Mouse (Mus musculus): ENCODE data around the gene Apba1. TPM values are rescaled to one million over a fixed set of nuclear protein-coding genes. Genes with fewer than 3 reads are reported as not detected.

Gene Apba1
- polyA plus RNA-seq, 1 experiment from 2014 or later: 13.3 TPM

DNA sequence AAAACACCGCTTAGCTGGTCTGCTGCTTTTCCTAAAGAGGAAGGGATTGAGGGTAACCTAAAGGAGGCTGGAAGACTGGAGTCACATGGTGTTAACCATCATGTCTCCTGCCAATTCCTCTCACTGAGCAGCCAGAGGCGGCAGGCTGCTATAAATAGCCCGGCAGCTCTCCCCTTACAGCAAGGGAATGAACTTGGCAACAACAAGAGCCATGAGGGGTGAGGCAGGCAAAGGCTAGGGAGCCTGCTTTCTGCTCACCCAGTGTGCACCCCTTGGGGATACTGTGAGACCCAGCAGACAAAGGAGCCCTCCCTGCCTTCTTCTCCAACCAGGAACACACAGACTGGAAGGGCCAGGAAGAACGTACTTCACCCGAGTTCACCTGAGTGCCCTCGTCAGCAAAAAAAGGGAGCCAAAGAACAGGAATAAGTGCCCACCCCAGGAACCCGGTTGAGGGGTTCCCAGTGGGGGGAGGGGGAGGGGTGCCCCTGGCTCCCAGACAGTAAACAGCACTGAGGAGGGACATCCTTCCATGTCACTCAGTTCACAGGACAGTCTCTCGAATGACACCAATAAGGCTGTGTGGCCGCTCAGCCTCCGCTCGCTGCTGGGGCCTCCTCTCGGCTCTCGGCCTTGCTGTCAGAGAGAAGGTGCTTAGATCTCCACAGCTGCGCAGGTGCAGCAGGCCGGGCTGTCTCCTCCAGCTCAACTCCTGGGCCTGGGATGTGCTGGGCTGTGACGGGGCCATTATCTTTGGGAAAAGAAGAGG lies 214.4 kb downstream of the Apba1 start:
- Histone ChIP-seq H3K4me3 (ENCODE audit: low read length) (no peak overlapping the region), H3K9ac (ENCODE audit: low read depth, low read length) (no peak overlapping the region), H3K27ac (ENCODE audit: low read depth, low read length) (no peak overlapping the region), H3K4me2 (ENCODE audit: low read length) (no peak overlapping the region), H3K9me3 (ENCODE audit: control insufficient read depth, low read length) (0 out of 2 replicates have a peak, but pooled peaks cover 2% of the 10 kb centered on the region), H3K27me3 (replicated peaks; ENCODE audit: control insufficient read depth, insufficient read depth, low read length) (no peaks in the 10 kb centered on the region), H3K4me1 (ENCODE audit: control insufficient read depth, insufficient read depth, low read depth, low read length) (peaks cover 11% of the 10 kb centered on the region), H3K36me3 (ENCODE audit: control insufficient read depth, insufficient read depth, low read length) (peaks cover 6% of the 10 kb centered on the region; the same call in 1 of the 2 replicates)
- WGBS: 60% methylated on average over 16 of the region's 16 CpGs
- peak; percentile 87 for ATAC-seq

DNA sequence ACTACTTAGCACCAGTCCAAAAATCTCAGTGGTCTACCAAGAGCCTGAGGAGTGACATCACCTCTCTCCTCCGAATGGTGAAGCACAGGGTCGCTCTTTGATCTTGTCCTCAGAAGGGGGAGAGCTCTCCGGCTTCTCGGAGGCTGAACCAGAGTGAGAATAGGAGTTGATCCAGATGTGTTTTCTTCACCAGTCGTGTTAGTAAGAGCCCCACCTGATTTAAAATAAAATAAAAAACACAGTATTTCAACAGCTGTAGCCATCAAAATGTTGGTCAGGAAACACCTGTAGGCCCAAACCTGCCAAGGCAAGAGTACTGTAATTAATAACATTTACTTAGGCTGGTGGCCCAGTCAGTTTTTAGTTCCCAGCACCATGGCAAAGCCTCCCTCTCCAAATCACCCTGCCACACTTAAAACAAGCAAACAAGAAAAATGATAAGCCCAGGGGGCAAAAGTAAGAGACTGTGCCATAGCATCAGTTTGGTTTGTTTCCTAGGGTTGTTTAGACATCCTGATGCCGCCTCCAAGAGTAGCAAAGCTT lies 219.3 kb downstream of the Apba1 start:
- H3K36me3 ChIP-seq (ENCODE audit: control insufficient read depth, insufficient read depth, low read length): peaks cover 6% of the 10 kb centered on the region; the same call in 1 of the 2 replicates
- H3K4me1 ChIP-seq (ENCODE audit: control insufficient read depth, insufficient read depth, low read depth, low read length): peaks cover 5% of the 10 kb centered on the region
- WGBS: 79% methylated on average over 6 of the region's 6 CpGs
- no peak overlapping the region for H3K27ac ChIP-seq (ENCODE audit: low read depth, low read length)
- ATAC-seq: no peak
- no peak overlapping the region for H3K4me2 ChIP-seq (ENCODE audit: low read length)
- H3K4me3 ChIP-seq (ENCODE audit: low read length): no peak overlapping the region
- H3K27me3 ChIP-seq (replicated peaks; ENCODE audit: control insufficient read depth, insufficient read depth, low read length): no peaks in the 10 kb centered on the region
- no peak overlapping the region for H3K9ac ChIP-seq (ENCODE audit: low read depth, low read length)
- 0 out of 2 replicates have a peak, but pooled peaks cover 2% of the 10 kb centered on the region for H3K9me3 ChIP-seq (ENCODE audit: control insufficient read depth, low read length)

DNA sequence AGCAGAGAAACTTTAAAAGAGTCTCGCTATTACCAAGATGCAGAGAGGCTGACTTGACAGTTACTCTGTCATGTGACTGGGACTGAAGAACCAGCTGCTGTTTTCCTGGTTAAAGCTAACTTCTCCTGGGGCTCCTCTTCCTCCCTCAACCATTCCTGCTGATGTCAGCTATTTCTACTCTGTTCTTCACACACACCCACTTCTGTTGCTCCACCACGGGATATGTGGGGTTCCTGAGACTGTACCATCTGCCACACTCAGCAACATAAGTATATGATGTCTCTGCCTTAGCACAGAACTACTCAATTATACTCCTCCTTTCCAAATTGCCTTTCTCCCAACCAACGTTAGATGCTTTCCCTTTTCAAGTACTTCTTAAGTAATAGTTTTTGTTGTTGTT lies 221.9 kb downstream of the Apba1 start:
- Histone ChIP-seq H3K4me3 (ENCODE audit: low read length) (no peak overlapping the region), H3K27me3 (replicated peaks; ENCODE audit: control insufficient read depth, insufficient read depth, low read length) (no peaks in the 10 kb centered on the region), H3K9ac (ENCODE audit: low read depth, low read length) (no peak overlapping the region), H3K9me3 (ENCODE audit: control insufficient read depth, low read length) (no peaks in the 10 kb centered on the region), H3K4me2 (ENCODE audit: low read length) (no peak overlapping the region), H3K4me1 (ENCODE audit: control insufficient read depth, insufficient read depth, low read depth, low read length) (no peaks in the 10 kb centered on the region; the same call in 1 of the 2 replicates), H3K27ac (ENCODE audit: low read depth, low read length) (no peak overlapping the region), H3K36me3 (ENCODE audit: control insufficient read depth, insufficient read depth, low read length) (no peaks in the 10 kb centered on the region)
- 70% methylated on average over 3 of the region's 3 CpGs for WGBS
- ATAC-seq: no peak

DNA sequence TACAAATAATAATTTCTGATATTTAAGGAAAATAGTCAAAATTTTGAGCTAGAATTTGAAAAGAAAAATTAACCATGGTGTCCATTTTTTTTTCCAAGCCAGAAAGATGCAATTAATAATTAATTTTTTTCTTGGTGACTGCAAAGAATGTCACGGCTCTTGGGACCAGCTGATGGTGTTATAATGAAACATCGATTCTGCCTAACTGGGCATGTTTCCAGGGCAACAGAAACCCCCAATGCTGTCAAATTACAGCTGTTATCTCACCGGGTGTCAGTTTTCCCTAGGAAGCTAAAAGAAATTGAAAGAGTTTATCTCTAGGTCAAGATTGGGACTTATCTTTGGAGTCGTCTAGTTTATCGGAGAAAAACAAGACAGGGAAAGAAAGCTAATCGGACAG lies 225.5 kb downstream of the Apba1 start:
- Histone ChIP-seq H3K4me2 (ENCODE audit: low read length) (no peak overlapping the region), H3K4me1 (ENCODE audit: control insufficient read depth, insufficient read depth, low read depth, low read length) (no peaks in the 10 kb centered on the region; the same call in 1 of the 2 replicates), H3K9me3 (ENCODE audit: control insufficient read depth, low read length) (no peaks in the 10 kb centered on the region), H3K4me3 (ENCODE audit: low read length) (no peak overlapping the region), H3K27me3 (replicated peaks; ENCODE audit: control insufficient read depth, insufficient read depth, low read length) (no peaks in the 10 kb centered on the region), H3K36me3 (ENCODE audit: control insufficient read depth, insufficient read depth, low read length) (no peaks in the 10 kb centered on the region), H3K9ac (ENCODE audit: low read depth, low read length) (no peak overlapping the region), H3K27ac (ENCODE audit: low read depth, low read length) (no peak overlapping the region)
- WGBS: 44% methylated on average over 6 of the region's 6 CpGs
- ATAC-seq: no peak

DNA sequence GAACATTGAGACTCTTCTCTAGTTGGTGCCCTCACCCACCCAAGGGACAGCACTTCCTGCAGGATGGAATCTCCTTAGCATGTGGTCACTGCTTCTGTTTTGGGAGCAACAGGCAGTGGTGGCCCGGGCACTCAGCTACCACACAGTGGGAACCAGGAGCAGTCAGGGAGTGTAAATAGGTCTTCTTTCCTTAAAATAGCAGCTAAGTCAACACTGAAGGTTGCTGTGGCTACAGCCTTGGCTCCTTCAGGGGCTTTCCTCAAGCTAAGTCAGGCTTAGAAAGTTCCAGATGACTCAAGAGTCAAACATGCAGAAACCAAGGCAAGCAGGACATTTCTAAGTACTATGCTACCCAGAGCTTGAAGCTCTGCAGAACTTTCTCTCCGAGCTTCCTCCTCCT lies 228.6 kb downstream of the Apba1 start:
- Histone ChIP-seq H3K36me3 (ENCODE audit: control insufficient read depth, insufficient read depth, low read length) (no peaks in the 10 kb centered on the region), H3K9ac (ENCODE audit: low read depth, low read length) (no peak overlapping the region), H3K27me3 (replicated peaks; ENCODE audit: control insufficient read depth, insufficient read depth, low read length) (no peaks in the 10 kb centered on the region), H3K4me3 (ENCODE audit: low read length) (no peak overlapping the region), H3K4me2 (ENCODE audit: low read length) (no peak overlapping the region), H3K4me1 (ENCODE audit: control insufficient read depth, insufficient read depth, low read depth, low read length) (no peaks in the 10 kb centered on the region; the same call in 1 of the 2 replicates), H3K9me3 (ENCODE audit: control insufficient read depth, low read length) (no peaks in the 10 kb centered on the region), H3K27ac (ENCODE audit: low read depth, low read length) (no peak overlapping the region)
- no peak for ATAC-seq
- 79% methylated on average over 2 of the region's 2 CpGs for WGBS

DNA sequence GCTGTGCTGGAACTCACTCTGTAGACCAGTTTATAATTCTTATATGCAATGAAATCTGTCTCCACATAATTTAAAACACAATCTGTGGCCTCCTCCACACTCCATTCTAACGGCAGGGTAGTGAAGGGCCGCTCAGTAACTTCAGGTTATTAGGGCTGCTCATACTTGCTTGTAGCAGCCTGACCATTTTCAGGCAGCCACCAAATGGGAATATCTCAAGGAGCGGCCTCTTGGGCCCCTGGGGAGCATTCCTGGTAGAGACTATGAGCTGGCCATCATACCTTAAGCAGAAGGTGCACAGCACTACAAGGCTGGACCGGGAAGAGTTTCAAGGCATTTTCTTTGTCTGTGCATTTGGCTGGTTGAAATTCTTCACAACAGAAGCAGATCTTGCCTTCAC lies 229.5 kb downstream of the Apba1 start:
- Histone ChIP-seq H3K4me1 (ENCODE audit: control insufficient read depth, insufficient read depth, low read depth, low read length) (no peaks in the 10 kb centered on the region; the same call in 1 of the 2 replicates), H3K27ac (ENCODE audit: low read depth, low read length) (no peak overlapping the region), H3K9ac (ENCODE audit: low read depth, low read length) (no peak overlapping the region), H3K9me3 (ENCODE audit: control insufficient read depth, low read length) (no peaks in the 10 kb centered on the region), H3K36me3 (ENCODE audit: control insufficient read depth, insufficient read depth, low read length) (no peaks in the 10 kb centered on the region), H3K4me3 (ENCODE audit: low read length) (no peak overlapping the region), H3K27me3 (replicated peaks; ENCODE audit: control insufficient read depth, insufficient read depth, low read length) (no peaks in the 10 kb centered on the region), H3K4me2 (ENCODE audit: low read length) (no peak overlapping the region)
- WGBS: 90% methylated on average over 4 of the region's 4 CpGs
- ATAC-seq: no peak

DNA sequence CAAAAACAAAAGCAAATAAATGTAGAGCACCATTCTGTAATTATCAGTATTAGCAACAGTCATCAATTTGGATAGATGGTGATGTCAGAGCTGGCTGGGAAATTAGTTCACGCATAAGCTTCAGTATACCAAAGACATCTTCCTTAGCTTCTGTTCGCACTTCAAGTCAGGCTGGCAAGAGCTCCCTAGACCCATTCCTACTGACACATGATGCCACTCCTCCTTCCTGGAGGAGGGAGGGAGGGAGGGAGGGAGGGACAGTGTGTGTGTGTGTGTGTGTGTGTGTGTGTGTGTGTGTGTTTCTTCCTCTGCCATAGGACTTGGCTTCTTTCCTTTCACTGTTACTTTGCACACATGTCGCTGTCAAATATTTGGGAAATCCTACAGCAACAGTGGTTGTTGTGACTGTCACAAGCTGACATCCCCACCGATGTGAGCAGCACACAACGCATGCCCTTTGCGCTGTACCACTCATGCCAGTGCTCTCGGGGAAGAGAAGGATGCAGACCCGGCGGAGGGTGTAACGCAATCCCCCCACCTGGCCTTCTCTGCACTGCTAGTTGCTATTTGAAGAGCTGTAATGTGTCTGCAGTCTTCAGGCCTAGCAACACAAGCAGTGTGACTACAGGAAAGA lies 237.2 kb downstream of the Apba1 start:
- Histone ChIP-seq H3K4me1 (ENCODE audit: control insufficient read depth, insufficient read depth, low read depth, low read length) (no peaks in the 10 kb centered on the region), H3K9ac (ENCODE audit: low read depth, low read length) (no peak overlapping the region), H3K36me3 (ENCODE audit: control insufficient read depth, insufficient read depth, low read length) (no peaks in the 10 kb centered on the region), H3K4me2 (ENCODE audit: low read length) (no peak overlapping the region), H3K4me3 (ENCODE audit: low read length) (no peak overlapping the region), H3K27me3 (replicated peaks; ENCODE audit: control insufficient read depth, insufficient read depth, low read length) (no peaks in the 10 kb centered on the region), H3K9me3 (ENCODE audit: control insufficient read depth, low read length) (no peaks in the 10 kb centered on the region), H3K27ac (ENCODE audit: low read depth, low read length) (no peak overlapping the region)
- 82% methylated on average over 10 of the region's 10 CpGs for WGBS
- no peak for ATAC-seq

Data from hindbrain, embryonic 16.5 days (tissue).